Mouse (Mus musculus) liver, embryonic 11.5 days (tissue): ENCODE measurements around the gene Phb2. TPM values are rescaled to one million over a fixed set of nuclear protein-coding genes. Genes with fewer than 3 reads are reported as not detected.

Experiments used
- ATAC-seq: fragments of 200-750 bp; cut with Nextera tagmentation; replicated peaks from 2 replicates; pipeline ENCODE4 v1.8.0; 2017; ENCODE audit warnings: moderate number of reproducible peaks, mild to moderate bottlenecking, moderate TSS enrichment, moderate library complexity; ENCODE audit not compliant: low FRiP score
- DNase-seq: peaks from one replicate; pipeline ENCODE4 v3.0.0-alpha.2; 2017; ENCODE audit warnings: low spot score
- H3K27ac ChIP-seq: fragments of 300-500 bp; sonication (generic); 2 replicates; pipeline ENCODE4 v1.5.1; 2014; ENCODE audit warnings: mild to moderate bottlenecking, low read depth, low read length, control low read depth
- H3K27me3 ChIP-seq: fragments of 300-500 bp; sonication (generic); replicated peaks from 2 replicates; pipeline ENCODE4 v1.6.1; 2014; ENCODE audit warnings: low read length, mixed read lengths; ENCODE audit not compliant: control insufficient read depth, insufficient read depth
- H3K36me3 ChIP-seq: fragments of 300-500 bp; sonication (generic); 2 replicates; pipeline ENCODE4 v1.6.1; 2014; ENCODE audit warnings: mild to moderate bottlenecking, low read length, moderate library complexity, mixed read lengths; ENCODE audit not compliant: control insufficient read depth, insufficient read depth
- H3K4me1 ChIP-seq: fragments of 300-500 bp; sonication (generic); replicated peaks from 2 replicates; pipeline ENCODE4 v1.6.1; 2014; ENCODE audit warnings: low read length, mixed read lengths; ENCODE audit not compliant: control insufficient read depth, insufficient read depth
- H3K4me2 ChIP-seq: fragments of 300-500 bp; sonication (generic); 2 replicates; pipeline ENCODE4 v1.6.1; 2014; ENCODE audit warnings: mild to moderate bottlenecking, control low read depth, moderate library complexity
- H3K4me3 ChIP-seq: fragments of 300-500 bp; sonication (generic); 2 replicates; pipeline ENCODE4 v1.5.1; 2014; ENCODE audit warnings: low read depth, low read length, control low read depth
- H3K9ac ChIP-seq: fragments of 300-500 bp; sonication (generic); 2 replicates; pipeline ENCODE4 v1.6.1; 2014; ENCODE audit warnings: low read depth, low read length, control low read depth
- H3K9me3 ChIP-seq: fragments of 300-500 bp; sonication (generic); 2 replicates; pipeline ENCODE4 v1.6.1; 2016; ENCODE audit warnings: low read length, inconsistent platforms, mixed read lengths; ENCODE audit not compliant: control insufficient read depth
- WGBS: fragments of 180-500 bp; shearing (Covaris S2); extraction: QIAGEN DNeasy Blood & Tissue Kit; methylation state at CpG from one replicate; pipeline ENCODE4 v1.1.7; 2014; 5-methylcytosine and 5-hydroxymethylcytosine counted together
- polyA plus RNA-seq: library from polyadenylated mRNA; unstranded; fragments of >200 nt; fragmentation: Nextera tagmentation; extraction: Ambion mirVana; gene quantifications from 2 replicates; pipeline ENCODE4 v1.2.1, GENCODE M21; 2014

Phb2 gene
- polyA plus RNA-seq, 1 experiment from 2014 or later, result 640 TPM

GRCm38 (mm10) chr6:124698751-124699150 lies 13.4 kb upstream of the Phb2 start:
- H3K9ac ChIP-seq, result no peak overlapping the region
- no peak for DNase-seq
- WGBS, result 82% methylated on average over 6 of the region's 6 CpGs
- H3K4me2 ChIP-seq, result no peak overlapping the region
- no peak overlapping the region for H3K4me3 ChIP-seq
- peaks cover 24% of the 10 kb centered on the region for H3K36me3 ChIP-seq
- H3K27ac ChIP-seq, result no peak overlapping the region
- peaks cover 4% of the 10 kb centered on the region; the same call in 1 of the 2 replicates for H3K4me1 ChIP-seq
- no peaks in the 10 kb centered on the region for H3K9me3 ChIP-seq
- H3K27me3 ChIP-seq, result no peaks in the 10 kb centered on the region
- no peak for ATAC-seq

- no peaks in the 10 kb centered on the region for H3K9me3 ChIP-seq
- no peak overlapping the region for H3K9ac ChIP-seq
- DNase-seq (no peak), ATAC-seq (no peak)
- H3K27ac ChIP-seq, result no peak overlapping the region
- no peak overlapping the region for H3K4me2 ChIP-seq
- WGBS, result 92% methylated on average over 4 of the region's 4 CpGs
- 0 out of 2 replicates have a peak, but pooled peaks cover 4% of the 10 kb centered on the region for H3K4me1 ChIP-seq
- no peaks in the 10 kb centered on the region for H3K27me3 ChIP-seq
- peaks cover 29% of the 10 kb centered on the region for H3K36me3 ChIP-seq
- H3K4me3 ChIP-seq, result no peak overlapping the region
Measured at GRCm38 (mm10) chr6:124699366-124699765, 12.8 kb upstream of the Phb2 start.

GRCm38 (mm10) chr6:124699962-124700610 lies 12.1 kb upstream of the Phb2 start:
- Histone ChIP-seq H3K4me3 (no peak overlapping the region), H3K27ac (no peak overlapping the region), H3K4me2 (no peak overlapping the region), H3K9ac (no peak overlapping the region), H3K36me3 (peaks cover 36% of the 10 kb centered on the region), H3K9me3 (no peaks in the 10 kb centered on the region), H3K27me3 (no peaks in the 10 kb centered on the region), H3K4me1 (no peaks in the 10 kb centered on the region)
- DNase-seq, result no peak
- ATAC-seq, result no peak
- WGBS, result 84% methylated on average over 11 of the region's 11 CpGs

GRCm38 (mm10) chr6:124701338-124701737 lies 10.8 kb upstream of the Phb2 start:
- no peak overlapping the region for H3K4me2 ChIP-seq
- ATAC-seq, result 0 out of 2 replicates have a peak, but pooled peaks have one; percentile 13
- no peaks in the 10 kb centered on the region for H3K9me3 ChIP-seq
- H3K27me3 ChIP-seq, result no peaks in the 10 kb centered on the region
- 88% methylated on average over 8 of the region's 8 CpGs for WGBS
- DNase-seq, result no peak
- H3K4me1 ChIP-seq, result no peaks in the 10 kb centered on the region
- no peak overlapping the region for H3K9ac ChIP-seq
- H3K27ac ChIP-seq, result no peak overlapping the region
- H3K36me3 ChIP-seq, result peaks cover 39% of the 10 kb centered on the region
- H3K4me3 ChIP-seq, result no peak overlapping the region

- WGBS, result 87% methylated on average over 17 of the region's 17 CpGs
- Histone ChIP-seq H3K4me1 (no peaks in the 10 kb centered on the region), H3K27ac (no peak overlapping the region), H3K36me3 (peaks cover 40% of the 10 kb centered on the region), H3K27me3 (no peaks in the 10 kb centered on the region), H3K4me3 (no peak overlapping the region), H3K9me3 (no peaks in the 10 kb centered on the region), H3K4me2 (no peak overlapping the region), H3K9ac (no peak overlapping the region)
- DNase-seq (no peak), ATAC-seq (peak; percentile 13; the same call in 1 of the 2 replicates)
Measured at GRCm38 (mm10) chr6:124702102-124702783, 9.9 kb upstream of the Phb2 start.

GRCm38 (mm10) chr6:124702784-124703103 lies 9.4 kb upstream of the Phb2 start:
- Histone ChIP-seq H3K9me3 (no peaks in the 10 kb centered on the region), H3K4me1 (no peaks in the 10 kb centered on the region), H3K36me3 (peaks cover 44% of the 10 kb centered on the region), H3K27ac (no peak overlapping the region), H3K4me2 (no peak overlapping the region), H3K9ac (no peak overlapping the region), H3K4me3 (no peak overlapping the region), H3K27me3 (no peaks in the 10 kb centered on the region)
- ATAC-seq (peak; percentile 69), DNase-seq (no peak)
- 49% methylated on average over 3 of the region's 3 CpGs for WGBS

- ATAC-seq (no peak), DNase-seq (no peak)
- no peak overlapping the region for H3K4me2 ChIP-seq
- peaks cover 54% of the 10 kb centered on the region for H3K36me3 ChIP-seq
- H3K27ac ChIP-seq, result no peak overlapping the region
- no peaks in the 10 kb centered on the region for H3K27me3 ChIP-seq
- WGBS, result 46% methylated on average over 7 of the region's 7 CpGs
- no peak overlapping the region for H3K4me3 ChIP-seq
- H3K4me1 ChIP-seq, result no peaks in the 10 kb centered on the region
- H3K9me3 ChIP-seq, result no peaks in the 10 kb centered on the region
- H3K9ac ChIP-seq, result no peak overlapping the region
Measured at GRCm38 (mm10) chr6:124703789-124704188, 8.3 kb upstream of the Phb2 start.

GRCm38 (mm10) chr6:124704417-124704816 lies 7.7 kb upstream of the Phb2 start:
- ATAC-seq (no peak), DNase-seq (no peak)
- Histone ChIP-seq H3K27me3 (no peaks in the 10 kb centered on the region), H3K36me3 (peaks cover 57% of the 10 kb centered on the region), H3K27ac (no peak overlapping the region), H3K9ac (no peak overlapping the region), H3K9me3 (no peaks in the 10 kb centered on the region), H3K4me1 (peaks cover 5% of the 10 kb centered on the region; the same call in 1 of the 2 replicates), H3K4me3 (no peak overlapping the region), H3K4me2 (no peak overlapping the region)
- WGBS, result 93% methylated on average over 2 of the region's 2 CpGs
